Mouse (Mus musculus) large intestine, adult 2 months (tissue): Measurements from ENCODE around the gene Gpn2. TPM values are rescaled to one million over a fixed set of nuclear protein-coding genes. Genes with fewer than 3 reads are reported as not detected.

Experiments
- DNase-seq: peaks from one replicate; pipeline ENCODE4 v3.0.0-alpha.2; 2012; ENCODE audit warnings: low read depth, low spot score
- WGBS: fragments of 180-500 bp; shearing (Covaris S2); methylation state at CpG from one replicate; pipeline ENCODE4 v1.1.7; 2018; 5-methylcytosine and 5-hydroxymethylcytosine counted together
- polyA plus RNA-seq: library from polyadenylated mRNA; depleted of rRNA; stranded (reverse); fragments of >200 nt; gene quantifications from 2 replicates; pipeline ENCODE4 v1.2.3, GENCODE M21; 2012; rRNA removed

Gpn2 gene
- 36.7 and 41.4 TPM in 2 replicates for polyA plus RNA-seq

DNA sequence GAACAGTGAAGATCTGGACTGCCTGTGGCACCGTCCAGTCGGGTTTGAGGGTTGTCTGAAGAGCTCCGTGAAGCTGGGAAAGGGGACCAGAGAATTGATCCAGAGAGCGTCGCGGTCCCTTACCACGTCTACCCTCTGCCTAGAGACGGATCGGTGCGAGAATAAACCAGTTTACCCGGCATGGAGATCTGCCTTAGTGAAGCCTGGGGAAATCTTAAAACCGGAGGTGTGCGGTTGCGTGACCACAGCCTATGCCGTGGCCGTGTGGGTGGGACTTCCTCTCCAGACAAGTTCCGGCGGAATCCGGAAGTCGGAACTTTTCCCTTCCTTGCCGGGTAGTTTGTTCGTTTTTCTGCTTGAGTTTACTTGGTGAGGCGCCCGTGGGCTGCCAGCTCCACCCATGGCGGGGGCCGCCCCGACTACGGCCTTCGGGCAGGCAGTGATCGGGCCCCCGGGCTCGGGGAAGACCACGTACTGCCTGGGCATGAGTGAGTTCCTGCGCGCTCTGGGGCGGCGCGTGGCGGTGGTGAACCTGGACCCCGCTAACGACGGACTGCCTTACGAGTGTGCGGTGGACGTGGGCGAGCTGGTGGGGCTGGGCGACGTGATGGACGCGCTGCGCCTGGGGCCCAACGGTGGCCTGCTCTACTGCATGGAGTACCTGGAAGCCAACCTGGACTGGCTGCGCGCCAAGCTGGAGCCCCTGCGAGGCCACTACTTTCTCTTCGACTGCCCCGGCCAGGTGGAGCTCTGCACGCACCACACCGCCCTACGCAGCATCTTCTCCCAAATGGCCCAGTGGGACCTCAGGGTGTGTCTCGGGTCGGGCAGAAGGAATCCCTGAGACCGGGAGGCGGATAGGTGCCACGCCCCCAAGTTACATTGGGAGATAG is at the start of gene Gpn2:
TSS of gene Gpn2 (plus strand) at position 304 of the 893 bp plus-strand sequence.
- peak; percentile 86 for DNase-seq
- under 1% methylated on average over 65 of the region's 65 CpGs for WGBS

DNA sequence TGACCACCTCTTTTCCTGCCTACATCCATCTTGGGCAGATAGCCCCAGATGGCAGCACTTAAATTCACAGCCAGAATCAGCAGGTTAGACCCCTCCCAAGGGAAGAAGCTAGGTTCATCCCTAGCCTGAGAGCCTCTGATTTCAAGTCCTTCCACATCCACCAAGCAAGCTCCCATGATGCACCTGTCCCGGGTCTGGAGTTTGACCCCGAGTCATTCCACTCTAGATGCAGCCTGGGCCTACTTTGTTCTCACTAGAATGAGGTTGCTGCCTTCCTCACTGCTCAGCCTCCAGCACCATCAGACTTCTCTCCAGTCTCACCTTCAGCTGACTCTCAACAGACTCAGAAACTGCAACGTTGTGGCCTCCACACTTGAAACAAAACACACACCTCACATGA is 48.1 kb upstream of the Gpn2 start:
- WGBS, result 32% methylated on average over 3 of the region's 3 CpGs
- no peak for DNase-seq

DNA sequence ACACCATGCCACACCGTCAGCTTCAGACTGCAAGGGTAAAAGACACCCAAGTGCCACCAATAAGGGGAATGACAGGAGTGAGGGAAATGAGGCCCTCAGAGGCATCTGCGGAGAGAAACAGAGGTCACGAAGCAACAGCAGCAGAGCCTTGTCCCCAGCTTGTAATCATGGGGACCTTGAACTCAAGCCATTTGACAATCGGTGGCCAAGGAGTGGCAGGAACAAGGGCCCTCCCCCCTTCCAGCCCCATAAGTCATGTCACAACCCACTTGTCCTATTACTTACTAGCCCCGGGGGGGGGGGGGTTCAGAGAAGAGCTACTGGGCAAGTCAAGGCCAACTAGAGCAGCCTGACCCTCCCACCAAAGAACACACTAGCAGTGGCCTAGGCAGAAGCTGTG is 47.5 kb upstream of the Gpn2 start:
- 69% methylated on average over 5 of the region's 5 CpGs for WGBS
- DNase-seq, result no peak

DNA sequence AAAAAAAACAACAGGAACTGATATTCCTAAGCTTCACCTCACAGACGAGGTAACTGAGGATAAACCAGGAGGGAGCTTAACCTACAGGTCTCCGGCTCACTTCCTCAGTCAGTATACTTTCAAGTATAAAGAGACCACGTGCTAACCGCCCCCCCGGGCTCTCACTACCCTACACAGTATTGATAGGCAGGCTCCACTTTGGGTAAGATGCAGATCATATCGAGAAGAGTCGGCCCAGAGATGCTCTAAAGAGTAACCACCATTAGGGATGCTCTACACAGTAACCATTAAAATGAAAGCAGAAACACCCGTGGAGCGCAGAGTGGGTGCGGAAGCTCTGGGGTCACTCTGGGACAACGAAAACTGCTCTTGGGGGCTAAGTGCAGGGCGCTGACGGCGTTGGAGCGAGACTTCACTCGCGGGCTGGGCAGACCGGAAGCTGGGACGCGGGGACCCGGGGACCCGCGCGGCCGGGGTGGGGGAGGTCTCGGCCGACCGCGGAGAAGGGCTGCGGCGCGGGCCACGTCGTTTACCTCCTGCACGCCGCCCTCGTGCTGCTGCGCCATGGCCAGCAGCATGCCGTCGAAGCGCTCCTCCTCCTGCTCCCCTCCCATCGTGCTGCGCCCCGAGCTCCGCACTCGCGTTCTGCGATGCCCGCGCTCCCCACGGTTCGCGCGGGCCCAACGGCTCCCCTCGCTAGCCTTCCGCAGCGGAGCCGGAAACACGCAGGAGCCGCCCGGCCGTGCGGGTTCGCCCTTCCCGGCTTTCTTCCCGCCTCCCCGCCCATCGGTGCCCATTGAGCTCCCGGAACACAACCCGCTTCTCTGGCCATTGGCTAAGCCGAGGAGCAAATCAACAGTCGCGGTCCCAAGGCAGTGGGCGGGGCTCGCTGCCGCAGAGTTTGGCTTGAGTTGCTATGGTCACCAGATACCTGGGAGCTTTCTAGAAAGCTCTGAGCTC is 38.6 kb upstream of the Gpn2 start, which contains the start of gene Nudc:
TSS of gene Nudc (minus strand) at position 725 of the 960 bp plus-strand sequence.
- WGBS, result under 1% methylated on average over 77 of the region's 77 CpGs
- DNase-seq, result peak; percentile 92

DNA sequence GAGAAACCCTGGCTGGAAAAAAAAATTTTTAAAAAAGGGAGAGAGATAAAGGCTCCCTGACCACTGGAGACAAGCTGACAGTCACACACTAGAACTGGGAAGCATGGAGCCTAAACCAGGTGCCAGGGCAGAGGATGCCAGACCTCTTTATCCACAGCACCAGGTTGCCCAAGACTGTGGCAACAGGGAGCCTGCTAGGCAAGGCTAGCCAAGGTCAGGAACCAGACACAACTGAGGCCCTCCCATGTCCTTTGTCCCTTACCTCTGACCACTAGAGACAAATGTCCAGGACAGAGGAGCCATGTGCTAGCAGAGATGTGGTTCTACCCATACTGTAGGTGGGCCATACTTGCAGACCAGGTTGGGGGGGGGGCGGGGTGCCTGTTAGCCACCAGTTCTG is 32.1 kb upstream of the Gpn2 start:
- WGBS, result 90% methylated on average over 1 of the region's 1 CpGs

DNA sequence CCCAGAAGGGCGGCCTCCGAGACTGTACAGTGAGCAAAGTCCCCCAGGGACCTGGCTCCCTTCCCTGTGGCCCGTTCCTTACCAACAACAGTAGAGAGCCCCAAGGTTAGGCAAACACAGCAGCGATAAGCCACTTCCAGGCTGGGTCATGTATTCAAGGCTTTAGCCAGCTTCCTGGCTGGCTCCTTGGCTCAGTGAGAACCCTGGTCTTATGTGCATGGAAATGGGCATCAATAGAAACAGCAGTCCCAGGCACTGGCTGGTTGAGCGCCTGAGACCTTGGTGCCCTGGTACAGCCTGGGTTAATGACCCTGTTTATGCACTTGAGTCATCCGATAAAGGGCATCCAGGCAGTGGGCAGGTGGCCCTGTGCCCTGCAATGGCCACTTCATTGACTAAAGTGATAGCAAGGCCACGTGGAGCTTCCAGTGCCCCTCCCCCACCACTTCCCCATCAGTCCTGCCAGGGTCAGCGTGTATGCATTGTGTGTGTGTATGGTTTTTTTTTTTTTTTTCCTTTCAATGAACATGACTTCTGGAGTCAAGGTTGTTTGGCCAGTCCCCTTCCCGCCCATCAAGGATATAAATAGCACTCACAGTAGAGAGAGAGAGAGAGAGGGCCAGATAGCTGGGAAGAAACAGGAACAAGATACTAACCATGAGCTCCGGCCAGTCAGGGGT is 31.3 kb upstream of the Gpn2 start, which contains the start of gene Nr0b2:
TSS of gene Nr0b2 (plus strand) at position 609 of the 680 bp plus-strand sequence.
- no peak for DNase-seq
- WGBS, result 34% methylated on average over 10 of the region's 10 CpGs

More for the DNA sequence above, 32.1 kb upstream of the Gpn2 start:
- no peak for DNase-seq

DNA sequence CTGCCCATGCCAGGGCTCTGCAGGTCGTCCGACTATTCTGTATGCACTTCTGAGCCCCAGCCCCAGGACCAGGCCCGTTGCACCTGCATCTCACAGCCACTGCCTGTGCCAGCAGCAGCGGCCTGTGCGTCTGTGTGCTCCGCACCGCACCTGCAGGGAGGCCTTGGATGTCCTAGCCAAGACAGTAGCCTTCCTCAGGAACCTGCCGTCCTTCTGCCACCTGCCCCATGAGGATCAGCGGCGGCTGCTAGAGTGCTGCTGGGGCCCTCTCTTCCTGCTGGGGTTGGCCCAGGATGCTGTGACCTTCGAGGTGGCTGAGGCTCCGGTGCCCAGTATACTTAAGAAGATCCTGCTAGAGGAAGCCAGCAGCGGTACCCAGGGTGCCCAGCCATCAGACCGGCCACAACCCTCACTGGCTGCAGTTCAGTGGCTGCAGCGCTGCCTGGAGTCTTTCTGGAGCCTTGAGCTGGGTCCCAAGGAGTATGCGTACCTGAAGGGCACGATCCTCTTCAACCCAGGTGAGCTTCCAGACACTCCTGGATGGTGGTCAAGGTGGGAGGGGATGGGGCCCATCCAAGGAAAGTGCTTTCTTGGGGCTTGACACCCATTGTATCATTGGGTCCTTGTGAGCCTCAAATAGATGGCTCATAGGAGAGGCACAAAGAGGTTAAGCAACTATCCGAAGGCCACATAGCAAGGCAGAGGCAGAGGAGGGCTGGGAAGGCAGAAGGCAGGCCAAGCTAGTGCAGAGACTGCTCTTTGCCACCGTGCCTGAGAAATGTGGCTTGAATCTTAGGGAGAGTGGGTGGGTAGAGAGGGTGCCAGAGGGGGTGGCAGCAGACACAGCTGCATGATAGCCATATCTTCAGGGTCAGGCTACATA is 30.5 kb upstream of the Gpn2 start:
- WGBS, result 61% methylated on average over 19 of the region's 19 CpGs
- DNase-seq, result no peak

DNA sequence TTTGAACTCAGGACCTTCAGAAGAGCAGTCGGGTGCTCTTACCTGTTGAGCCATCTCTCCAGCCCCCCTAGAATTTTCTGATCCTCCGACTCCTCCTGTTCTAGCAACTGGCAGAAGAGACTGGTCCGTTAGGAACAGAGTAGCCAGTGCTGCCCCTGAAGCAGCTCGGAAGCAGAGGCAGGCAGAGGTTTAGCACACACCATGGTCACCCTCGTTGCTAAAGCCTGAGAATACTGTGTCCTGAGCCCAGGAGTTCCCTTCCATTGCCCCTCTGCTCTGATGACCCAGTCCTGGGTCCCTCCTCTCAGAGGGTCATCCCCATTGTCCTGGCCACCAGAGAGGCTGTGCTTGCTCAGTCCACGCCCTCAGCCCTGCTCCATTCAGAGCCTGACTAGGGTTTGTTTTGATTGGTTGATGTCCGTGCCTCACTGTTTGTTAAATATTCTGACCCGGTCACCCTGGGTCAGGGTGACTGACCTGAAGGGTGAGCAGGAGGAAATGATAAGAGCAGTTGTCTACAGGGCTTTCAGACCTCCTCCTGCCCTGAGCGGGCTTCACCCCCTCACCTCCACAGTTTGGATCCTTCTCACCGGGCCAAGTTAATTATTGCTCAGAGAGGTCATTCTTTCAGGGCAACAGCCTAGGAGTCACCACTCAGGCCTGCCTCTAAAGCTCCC is 27.0 kb upstream of the Gpn2 start:
- WGBS, result 43% methylated on average over 10 of the region's 10 CpGs
- no peak for DNase-seq

DNA sequence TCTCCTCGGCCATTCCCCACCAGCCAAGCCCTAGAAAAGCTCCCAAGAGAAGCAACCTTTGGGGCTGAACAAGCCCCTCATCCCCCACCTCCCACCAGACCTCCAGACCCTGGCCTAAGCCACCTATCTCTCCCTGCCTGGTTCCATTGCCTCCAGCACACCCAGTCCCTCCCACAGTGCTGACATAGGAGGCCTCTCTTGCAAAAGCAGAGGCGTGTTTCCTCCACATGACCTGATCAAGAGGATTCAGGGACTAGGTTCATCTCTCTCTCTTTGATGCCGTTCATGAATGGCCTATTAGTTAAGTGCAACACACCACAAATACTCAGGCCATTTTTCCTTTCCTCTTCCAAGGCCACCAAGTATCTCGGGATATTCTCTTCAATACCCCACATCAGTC is 24.3 kb upstream of the Gpn2 start:
- WGBS, result 62% methylated on average over 4 of the region's 4 CpGs

DNA sequence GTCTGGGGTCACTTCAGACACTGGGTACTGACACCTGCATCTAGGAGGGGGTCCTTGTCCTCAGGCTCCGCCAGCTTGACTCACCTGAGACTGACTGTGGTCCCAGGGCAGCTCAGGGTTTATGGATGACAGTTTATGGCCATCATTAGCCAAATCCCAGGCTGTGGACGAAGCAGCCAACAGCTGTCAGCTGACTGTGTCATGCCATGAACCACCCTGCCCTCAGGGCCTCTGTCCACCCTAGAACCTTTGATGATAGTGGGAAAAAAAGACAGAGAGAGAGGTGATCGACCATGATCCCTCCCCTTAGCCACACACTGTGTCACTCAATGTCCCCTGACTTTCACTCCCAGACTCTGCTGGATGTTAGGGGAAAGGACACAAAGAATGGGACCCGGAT is 22.5 kb upstream of the Gpn2 start:
- DNase-seq, result no peak
- WGBS, result 31% methylated on average over 4 of the region's 4 CpGs

More for the DNA sequence above, 24.3 kb upstream of the Gpn2 start:
- DNase-seq, result no peak

DNA sequence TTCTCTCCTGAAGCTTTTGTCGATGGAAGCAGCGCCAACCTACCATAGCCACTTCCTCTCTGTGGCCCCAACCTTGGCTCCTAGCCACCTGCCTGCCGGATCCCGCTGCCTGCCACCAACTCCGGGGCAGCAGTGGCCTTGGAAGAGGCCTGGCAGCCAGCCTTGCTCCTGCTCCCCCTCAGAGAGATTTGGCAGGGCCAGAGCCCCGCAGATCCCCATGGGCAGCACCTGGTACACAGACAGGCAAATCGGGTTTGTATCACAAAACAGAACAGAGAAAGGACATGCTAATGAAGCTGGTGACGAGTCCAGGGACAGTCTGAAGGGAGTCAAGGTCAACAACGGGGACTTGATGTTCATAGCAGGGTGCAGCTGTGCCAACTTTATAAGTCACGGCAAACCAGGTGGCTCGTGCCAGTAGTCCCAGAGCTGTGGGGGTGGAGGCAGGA is 21.0 kb upstream of the Gpn2 start:
- 23% methylated on average over 11 of the region's 11 CpGs for WGBS
- no peak for DNase-seq

DNA sequence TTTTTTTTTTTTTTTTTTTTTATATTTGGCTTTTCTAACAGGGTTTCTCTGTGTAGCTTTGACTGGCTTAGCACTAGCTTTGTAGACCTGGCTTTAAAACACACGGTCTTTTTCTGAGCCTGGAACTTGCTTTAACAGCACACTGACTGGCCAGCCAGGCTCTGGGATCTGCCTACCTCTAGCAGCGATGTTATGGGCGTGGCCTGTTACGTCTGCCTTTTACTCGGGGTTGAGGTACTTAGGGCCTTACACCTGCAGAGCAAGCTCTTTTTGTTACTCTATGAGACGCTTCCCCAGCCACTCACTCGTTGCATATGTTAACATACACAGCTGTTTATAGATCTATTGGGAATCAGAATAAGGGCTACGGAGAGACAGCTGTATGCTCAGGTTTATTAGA is 16.9 kb upstream of the Gpn2 start:
- 11% methylated on average over 8 of the region's 8 CpGs for WGBS

DNA sequence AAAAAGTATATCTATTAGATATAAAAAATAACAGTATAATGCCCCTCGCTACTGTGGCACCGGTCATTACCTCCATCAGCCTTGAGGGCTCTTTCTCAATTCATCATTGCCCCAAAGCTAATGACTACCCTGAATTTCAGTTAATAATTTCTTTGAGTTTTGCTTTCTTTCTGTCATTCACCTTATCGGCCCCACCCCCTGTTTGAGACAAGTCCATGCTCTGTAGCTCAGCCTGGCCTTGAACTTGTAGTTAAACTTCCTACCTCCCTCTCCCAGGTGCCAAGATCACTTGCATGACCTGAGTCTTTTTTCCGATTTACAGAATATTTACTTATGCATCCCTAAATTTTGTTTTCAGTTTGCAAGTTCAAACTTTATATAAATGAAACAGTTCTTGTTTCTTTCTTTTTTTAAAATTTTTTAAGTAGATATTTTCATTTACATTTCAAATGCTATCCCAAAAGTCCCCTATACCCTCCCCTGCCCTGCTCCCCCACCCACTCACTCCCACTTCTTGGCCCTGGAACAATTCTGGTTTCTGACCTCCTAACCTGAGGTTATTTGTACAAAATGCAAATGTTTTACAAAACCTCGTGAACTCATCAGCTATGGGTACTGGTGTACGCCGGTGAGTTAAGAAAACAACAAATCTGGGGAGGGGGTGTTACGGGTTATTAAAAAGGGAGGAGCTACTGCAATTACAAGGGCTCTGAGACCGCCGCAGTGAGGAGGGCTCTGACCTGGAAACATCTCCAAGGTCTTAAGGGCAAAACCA is 14.7 kb upstream of the Gpn2 start:
- 51% methylated on average over 10 of the region's 10 CpGs for WGBS
- no peak for DNase-seq

More for the DNA sequence above, 16.9 kb upstream of the Gpn2 start:
- no peak for DNase-seq

DNA sequence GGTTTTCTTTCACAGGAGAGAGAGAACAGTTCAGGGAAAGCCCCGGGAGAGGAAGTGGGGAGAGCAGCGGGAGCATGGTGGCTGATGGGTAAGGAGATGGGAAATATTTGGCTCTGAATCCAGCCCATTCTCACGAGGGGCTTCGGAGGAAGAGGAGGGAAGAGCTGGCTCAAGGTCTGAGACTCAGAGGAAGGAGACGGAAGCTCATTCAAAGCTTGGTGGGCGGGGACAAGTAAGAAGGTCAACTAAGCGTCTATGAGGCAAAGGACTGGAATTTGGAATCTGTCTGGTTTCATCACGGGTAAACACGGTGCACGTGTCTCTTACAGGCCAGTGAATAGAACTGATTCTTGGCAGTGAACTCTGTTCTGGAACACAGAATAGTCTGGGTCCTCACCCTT is 14.1 kb upstream of the Gpn2 start:
- no peak for DNase-seq
- WGBS, result 16% methylated on average over 10 of the region's 10 CpGs

DNA sequence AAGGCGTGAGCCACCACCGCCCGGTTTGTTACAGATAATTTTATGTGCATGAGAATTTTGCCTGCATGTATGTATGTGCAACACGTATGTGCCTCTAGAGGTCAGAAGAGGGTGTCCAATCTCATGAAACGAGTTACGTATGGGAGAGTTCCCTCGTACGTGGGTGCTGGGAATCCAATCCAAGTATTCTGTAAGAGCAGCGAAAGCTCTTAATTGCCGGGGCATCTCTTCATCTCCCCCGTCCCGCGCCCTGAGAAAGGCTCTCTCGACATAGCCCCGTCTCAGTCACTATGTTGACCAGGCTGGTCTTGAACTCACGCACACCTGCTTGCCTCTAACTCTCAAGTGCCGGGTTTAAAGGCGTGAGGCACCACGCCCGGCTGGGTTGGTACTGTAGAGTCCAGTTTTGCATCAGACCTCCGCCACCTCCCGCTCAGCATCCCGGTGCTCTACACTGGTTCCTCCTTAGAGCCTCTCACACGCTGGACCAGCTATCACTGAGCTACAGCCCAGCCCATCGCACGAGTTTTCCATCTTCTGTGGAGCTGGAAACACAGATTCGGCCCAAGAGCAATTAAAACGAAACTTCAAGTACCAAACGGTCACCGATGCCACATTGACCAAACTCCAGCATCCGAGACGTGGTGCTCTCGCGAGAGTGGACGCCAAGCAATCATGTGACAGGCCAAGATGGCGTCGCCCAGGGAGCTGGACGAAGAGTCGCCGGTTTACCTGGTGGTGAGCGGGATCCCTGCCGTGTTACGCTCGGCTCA is 9.9 kb upstream of the Gpn2 start, which contains the start of gene Gpatch3:
TSS of gene Gpatch3 (plus strand) at position 676 of the 773 bp plus-strand sequence.
- 3% methylated on average over 44 of the region's 44 CpGs for WGBS
- peak; percentile 93 for DNase-seq

DNA sequence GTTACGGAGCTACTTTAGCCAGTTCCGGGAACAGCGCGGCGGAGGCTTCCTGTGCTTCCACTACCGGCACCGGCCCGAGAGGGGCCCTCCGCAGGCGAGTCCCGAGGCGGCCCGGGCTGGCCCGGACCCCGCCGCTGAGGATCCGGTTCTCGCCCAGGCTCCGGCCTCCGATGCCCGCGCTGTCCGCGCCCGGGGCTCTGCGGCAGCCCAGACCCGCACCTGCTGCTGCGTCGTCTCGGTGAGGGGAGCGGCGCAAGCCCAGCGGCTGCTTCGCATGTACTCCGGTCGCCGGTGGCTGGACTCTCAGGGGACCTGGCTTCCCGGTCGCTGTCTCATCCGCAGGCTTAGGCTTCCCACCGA is 9.3 kb upstream of the Gpn2 start:
- under 1% methylated on average over 41 of the region's 41 CpGs for WGBS
- DNase-seq, result no peak

DNA sequence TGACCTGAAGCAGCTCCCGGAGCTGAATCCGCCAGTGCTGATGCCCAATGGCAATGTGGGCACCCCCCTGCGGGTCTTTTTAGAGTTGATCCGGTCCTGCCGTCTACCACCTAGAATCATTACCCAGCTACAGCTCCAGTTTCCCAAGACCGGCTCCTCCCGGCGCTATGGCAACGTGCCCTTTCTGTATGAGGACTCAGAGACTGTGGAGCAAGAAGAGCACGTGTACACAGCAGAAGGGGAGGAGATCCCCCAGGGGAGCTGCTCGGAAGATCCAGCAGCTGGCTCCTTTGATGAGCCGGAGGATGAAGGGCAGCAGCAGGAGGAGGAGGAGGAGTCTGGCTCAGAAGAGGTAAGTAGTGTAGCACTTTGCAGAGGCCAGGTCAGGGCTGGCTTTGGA is 6.2 kb upstream of the Gpn2 start:
- DNase-seq, result no peak
- WGBS, result 75% methylated on average over 12 of the region's 12 CpGs
